Mouse (Mus musculus) CH12.LX (cell line): ENCODE results near the gene Anks1b. TPM values are rescaled to one million over a fixed set of nuclear protein-coding genes. Genes with fewer than 3 reads are reported as not detected.

ENCODE experiments used
- DNase-seq: peaks from one replicate; pipeline ENCODE4 v3.0.0-alpha.2; 2013; ENCODE audit errors: extremely low read depth
- H3K27ac ChIP-seq: 2 replicates; pipeline ENCODE4 v1.5.1; 2012; ENCODE audit warnings: low read depth, mild to moderate bottlenecking, control low read depth, moderate library complexity; ENCODE audit not compliant: insufficient read depth
- H3K27me3 ChIP-seq: replicated peaks from 2 replicates; pipeline ENCODE3; 2012; ENCODE audit warnings: inconsistent platforms
- H3K36me3 ChIP-seq, 2 experiments: replicated peaks in 1 of 2; 2 replicates each; pipeline versions ENCODE3 to v1.6.1; 2012; ENCODE audit warnings: inconsistent platforms in 1 of 2, low read length in 1 of 2, mild to moderate bottlenecking in 1 of 2, mixed read lengths in 1 of 2, moderate library complexity in 1 of 2; ENCODE audit not compliant: control insufficient read depth in 1 of 2, insufficient read depth in 1 of 2
- H3K4me1 ChIP-seq, 2 experiments: 2 replicates each; pipeline ENCODE4 v1.6.1; 2012; ENCODE audit warnings: inconsistent platforms in 1 of 2, moderate library complexity in 1 of 2; ENCODE audit not compliant: insufficient read depth in 2 of 2, control insufficient read depth in 1 of 2
- H3K4me2 ChIP-seq: 2 replicates; pipeline ENCODE4 v1.6.1; 2012; ENCODE audit warnings: low read depth, mild to moderate bottlenecking, control low read depth; ENCODE audit not compliant: poor library complexity, insufficient read depth, severe bottlenecking
- H3K4me3 ChIP-seq, 3 experiments: fragments of 150-350 bp in 1 of 3; sonication (generic) in 1 of 3; replicated peaks in 1 of 3; 2 replicates each; pipeline versions ENCODE3 to v1.5.1; 2011 to 2012; ENCODE audit warnings: low read depth in 2 of 3, low read length in 2 of 3, mild to moderate bottlenecking in 2 of 3, moderate library complexity in 2 of 3, control low read depth in 1 of 3, improper control_type of control experiment in 1 of 3, inconsistent platforms in 1 of 3, mixed read lengths in 1 of 3; ENCODE audit not compliant: poor library complexity in 1 of 3
- H3K79me2 ChIP-seq: replicated peaks from 2 replicates; pipeline ENCODE4 v1.6.1; 2012; ENCODE audit warnings: mild to moderate bottlenecking, moderate library complexity; ENCODE audit not compliant: control insufficient read depth, poor library complexity, insufficient read depth, severe bottlenecking; ENCODE audit errors: extremely low read depth
- H3K9ac ChIP-seq: 2 replicates; pipeline ENCODE4 v1.6.1; 2012; ENCODE audit warnings: low read depth, mild to moderate bottlenecking, control low read depth, moderate library complexity; ENCODE audit not compliant: insufficient read depth
- H3K9me3 ChIP-seq: replicated peaks from 2 replicates; pipeline ENCODE3; 2012; ENCODE audit warnings: low read length, inconsistent platforms, mixed read lengths
- CHD1 ChIP-seq: IDR thresholded peaks from 2 replicates; pipeline ENCODE4 v1.6.1; 2012; ENCODE audit warnings: low read depth, low read length, improper control_type of control experiment, inconsistent platforms
- CTCF ChIP-seq, 2 experiments: IDR thresholded peaks in 1 of 2; conservative IDR thresholded peaks in 1 of 2; 2 replicates each; pipeline ENCODE4 v1.5.1; 2011 to 2012; ENCODE audit warnings: low read depth in 2 of 2, low read length in 2 of 2, improper control_type of control experiment in 1 of 2, inconsistent platforms in 1 of 2, mild to moderate bottlenecking in 1 of 2, moderate library complexity in 1 of 2
- E2F4 ChIP-seq: IDR thresholded peaks from 2 replicates; pipeline ENCODE4 v1.6.1; 2011; ENCODE audit warnings: low read depth, low read length, improper control_type of control experiment; ENCODE audit not compliant: insufficient replicate concordance
- EP300 ChIP-seq: IDR thresholded peaks from 2 replicates; pipeline ENCODE4 v1.6.1; 2011; ENCODE audit warnings: low read length, improper control_type of control experiment
- ETS1 ChIP-seq: conservative IDR thresholded peaks from 2 replicates; pipeline ENCODE4 v1.6.1; 2012; ENCODE audit warnings: low read depth, mild to moderate bottlenecking, inconsistent platforms, low read length, improper control_type of control experiment, moderate library complexity
- HCFC1 ChIP-seq: IDR thresholded peaks from 2 replicates; pipeline ENCODE4 v1.6.1; 2012; ENCODE audit warnings: low read depth, mild to moderate bottlenecking, inconsistent platforms, low read length, improper control_type of control experiment
- IRF4 ChIP-seq: IDR thresholded peaks from 2 replicates; pipeline ENCODE4 v1.6.1; 2014; ENCODE audit warnings: low read depth, mild to moderate bottlenecking, inconsistent platforms, low read length, improper control_type of control experiment
- JUN ChIP-seq: IDR thresholded peaks from 2 replicates; pipeline ENCODE4 v1.6.1; 2011; ENCODE audit warnings: low read depth, mild to moderate bottlenecking, low read length, improper control_type of control experiment, moderate library complexity; ENCODE audit not compliant: insufficient read depth
- JUND ChIP-seq: conservative IDR thresholded peaks from 2 replicates; pipeline ENCODE4 v1.6.1; 2011; ENCODE audit warnings: low read depth, low read length, improper control_type of control experiment
- KAT2A ChIP-seq: IDR thresholded peaks from 2 replicates; pipeline ENCODE4 v1.6.1; 2012; ENCODE audit warnings: low read length, improper control_type of control experiment, inconsistent platforms; ENCODE audit not compliant: insufficient replicate concordance
- MAX ChIP-seq: IDR thresholded peaks from 2 replicates; pipeline ENCODE4 v1.6.1; 2011; ENCODE audit warnings: low read length, improper control_type of control experiment
- MEF2A ChIP-seq: IDR thresholded peaks from 2 replicates; pipeline ENCODE4 v1.6.1; 2014; ENCODE audit warnings: low read depth, mild to moderate bottlenecking, inconsistent platforms, low read length, improper control_type of control experiment, borderline replicate concordance
- MXI1 ChIP-seq: IDR thresholded peaks from 2 replicates; pipeline ENCODE4 v1.6.1; 2011; ENCODE audit warnings: mild to moderate bottlenecking, low read depth, low read length, improper control_type of control experiment
- MYC ChIP-seq: IDR thresholded peaks from 2 replicates; pipeline ENCODE4 v1.6.1; 2011; ENCODE audit warnings: low read depth, mild to moderate bottlenecking, improper control_type of control experiment, low read length
- POLR2A ChIP-seq: IDR thresholded peaks from 2 replicates; pipeline ENCODE4 v1.6.1; 2011; ENCODE audit warnings: low read depth, mild to moderate bottlenecking, improper control_type of control experiment, low read length
- RAD21 ChIP-seq: IDR thresholded peaks from 2 replicates; pipeline ENCODE4 v1.6.1; 2011; ENCODE audit warnings: low read depth, mild to moderate bottlenecking, low read length, improper control_type of control experiment, moderate library complexity
- RCOR1 ChIP-seq: conservative IDR thresholded peaks from 2 replicates; pipeline ENCODE4 v1.6.1; 2012; ENCODE audit warnings: low read depth, mild to moderate bottlenecking, inconsistent platforms, low read length, improper control_type of control experiment
- SIN3A ChIP-seq: IDR thresholded peaks from 2 replicates; pipeline ENCODE4 v1.6.1; 2012; ENCODE audit warnings: low read length, improper control_type of control experiment, inconsistent platforms
- SMC3 ChIP-seq: IDR thresholded peaks from 2 replicates; pipeline ENCODE4 v1.6.1; 2011; ENCODE audit warnings: low read depth, low read length, improper control_type of control experiment
- UBTF ChIP-seq: IDR thresholded peaks from 2 replicates; pipeline ENCODE4 v1.6.1; 2012; ENCODE audit warnings: low read depth, mild to moderate bottlenecking, inconsistent platforms, low read length, improper control_type of control experiment, moderate library complexity
- USF1 ChIP-seq: IDR thresholded peaks from 2 replicates; pipeline ENCODE4 v1.6.1; 2014; ENCODE audit warnings: low read depth, mild to moderate bottlenecking, inconsistent platforms, low read length, improper control_type of control experiment
- ZMIZ1 ChIP-seq: IDR thresholded peaks from 2 replicates; pipeline ENCODE4 v1.6.1; 2012; ENCODE audit warnings: low read depth, mild to moderate bottlenecking, inconsistent platforms, low read length, improper control_type of control experiment
- ZNF384 ChIP-seq: IDR thresholded peaks from 2 replicates; pipeline ENCODE4 v1.6.1; 2012; ENCODE audit warnings: low read depth, low read length, improper control_type of control experiment, inconsistent platforms
- dilution Hi-C: fragments of 300-500 bp; cut with MboI; formaldehyde crosslinking; loops from 2 replicates; pipeline ENCODE4 v1.14.3; 2020; ENCODE audit warnings: low sequenced_read_pairs; ENCODE audit not compliant: extremely low pct_unique_long_range_greater_than_20kb, extremely low pct_ligation_motif_present
- in situ Hi-C: fragments of 300-500 bp; cut with MboI; formaldehyde crosslinking; loops from 3 replicates; pipeline ENCODE4 v1.14.3; 2019; ENCODE audit warnings: low sequenced_read_pairs, low pct_ligation_motif_present, low pct_unique_long_range_greater_than_20kb, mixed read lengths
- polyA plus RNA-seq: library from polyadenylated mRNA; unstranded; fragments of >175 nt; gene quantifications from 2 replicates; pipeline ENCODE4 v1.2.1, GENCODE M21; 2012; ENCODE audit warnings: low read depth; ENCODE audit not compliant: insufficient read length
- total RNA-seq, 2 experiments: library from RNA; depleted of rRNA; stranded (reverse); fragments of 300-350 nt in 1 of 2; fragments of >200 nt in 1 of 2; gene quantifications; 2 replicates each; pipeline ENCODE4 v1.2.3; 2012 to 2014

Gene Anks1b
- total and polyA plus RNA-seq, 3 experiments, result 0.17 TPM; not detected in 2

- Histone ChIP-seq H3K79me2 (no peaks in the 10 kb centered on the region), H3K9me3 (no peaks in the 10 kb centered on the region), H3K4me1 (no peaks in the 10 kb centered on the region), H3K27ac (no peak overlapping the region), H3K9ac (no peak overlapping the region), H3K4me3 (no peak overlapping the region), H3K36me3 (no peaks in the 10 kb centered on the region), H3K27me3 (no peaks in the 10 kb centered on the region), H3K4me2 (no peak overlapping the region)
- dilution Hi-C loops (no loop called here), in situ Hi-C loops (no loop called here)
- TF ChIP-seq SIN3A (no peak), MXI1 (no peak), JUN (no peak), RCOR1 (no peak), E2F4 (no peak)
- no peak for DNase-seq
These were observed 317.1 kb downstream of the Anks1b start for GRCm38 (mm10) chr10:90190366-90190765.

DNA sequence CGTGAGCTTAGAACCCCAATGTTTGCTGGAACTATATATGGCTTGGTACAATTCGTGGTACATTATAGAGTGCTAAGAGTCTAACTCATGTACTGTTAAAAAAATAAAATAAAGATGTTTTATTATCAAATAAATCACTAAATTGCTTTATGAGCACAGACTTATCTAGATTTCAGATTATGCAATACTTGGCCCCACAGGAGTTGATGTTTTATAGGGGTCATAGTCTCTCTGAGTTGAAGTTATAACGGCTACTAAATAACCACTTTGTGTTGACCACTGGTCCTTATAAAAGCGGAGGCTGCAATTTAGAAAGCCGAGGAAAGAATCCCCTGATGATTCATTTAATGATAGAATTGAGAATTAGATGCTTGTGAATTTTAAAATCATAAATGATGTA is 323.6 kb downstream of the Anks1b start:
- Histone ChIP-seq H3K4me1 (no peaks in the 10 kb centered on the region), H3K4me2 (no peak overlapping the region), H3K36me3 (no peaks in the 10 kb centered on the region), H3K79me2 (no peaks in the 10 kb centered on the region), H3K9me3 (no peaks in the 10 kb centered on the region), H3K27me3 (no peaks in the 10 kb centered on the region), H3K4me3 (no peak overlapping the region), H3K9ac (no peak overlapping the region), H3K27ac (no peak overlapping the region)
- in situ Hi-C loops (no loop called here), dilution Hi-C loops (no loop called here)
- no peak for DNase-seq
- TF ChIP-seq ZMIZ1 (no peak), MYC (no peak), RAD21 (no peak), CTCF (conservative IDR thresholded peaks at IDR 0.05 in 1 of 2, IDR thresholded peaks at IDR 0.05 in 1 of 2; ENCODE audit: low read depth in 2 of 2, low read length in 2 of 2) (no peak), KAT2A (no peak), MXI1 (no peak), EP300 (no peak), JUN (no peak), USF1 (no peak), UBTF (no peak)

- dilution Hi-C loops, result no loop called here
These were observed 336.7 kb downstream of the Anks1b start for GRCm38 (mm10) chr10:90210044-90210443.

More at GRCm38 (mm10) chr10:90210044-90210443, 336.7 kb downstream of the Anks1b start:
- no peak for DNase-seq
- Histone ChIP-seq H3K9me3 (no peaks in the 10 kb centered on the region), H3K79me2 (no peaks in the 10 kb centered on the region), H3K9ac (no peak overlapping the region), H3K27me3 (no peaks in the 10 kb centered on the region), H3K4me2 (no peak overlapping the region), H3K4me1 (no peaks in the 10 kb centered on the region), H3K4me3 (no peak overlapping the region), H3K36me3 (no peaks in the 10 kb centered on the region), H3K27ac (no peak overlapping the region)
- TF ChIP-seq SMC3 (no peak), HCFC1 (no peak), MEF2A (no peak), JUN (no peak), UBTF (no peak), ZMIZ1 (no peak), MYC (no peak), MAX (no peak), ETS1 (no peak), IRF4 (no peak), POLR2A (no peak), ZNF384 (no peak), CHD1 (no peak), CTCF (conservative IDR thresholded peaks at IDR 0.05 in 1 of 2, IDR thresholded peaks at IDR 0.05 in 1 of 2; ENCODE audit: low read depth in 2 of 2, low read length in 2 of 2) (no peak), JUND (no peak), KAT2A (no peak)
- in situ Hi-C loops, result no loop called here
